Mouse (Mus musculus) bone marrow, adult 2 months (tissue): Measurements from ENCODE around the gene Cacna1g. TPM values are rescaled to one million over a fixed set of nuclear protein-coding genes. Genes with fewer than 3 reads are reported as not detected.
A peak's percentile ranks its signal among the peaks of the same experiment; 100 is the strongest.

Experiments used
- H3K27ac ChIP-seq: fragments of 200-500 bp; 2 replicates; pipeline ENCODE4 v1.5.1; 2012; ENCODE audit warnings: low read depth, mild to moderate bottlenecking, control low read depth, inconsistent platforms, low read length; ENCODE audit not compliant: control insufficient read depth, poor library complexity, insufficient read depth
- H3K4me1 ChIP-seq: fragments of 200-500 bp; 2 replicates; pipeline ENCODE4 v1.6.1; 2011; ENCODE audit warnings: low read length; ENCODE audit not compliant: control insufficient read depth, insufficient read depth
- H3K4me3 ChIP-seq: fragments of 200-500 bp; replicated peaks from 2 replicates; pipeline ENCODE3; 2011; ENCODE audit warnings: mild to moderate bottlenecking, low read depth, low read length, control low read depth; ENCODE audit not compliant: control insufficient read depth
- CTCF ChIP-seq: fragments of 200-500 bp; IDR thresholded peaks from 2 replicates; pipeline ENCODE4 v1.5.1; 2011; ENCODE audit warnings: low read length, control low read depth; ENCODE audit not compliant: control insufficient read depth, insufficient read depth
- POLR2A ChIP-seq: fragments of 200-500 bp; IDR thresholded peaks from 2 replicates; pipeline ENCODE4 v1.6.1; 2011; ENCODE audit warnings: low read depth, mild to moderate bottlenecking, control low read depth, low read length, borderline replicate concordance; ENCODE audit not compliant: control insufficient read depth
- WGBS: fragments of 180-500 bp; shearing (Covaris S2); methylation state at CpG from one replicate; pipeline ENCODE4 v1.1.7; 2018; 5-methylcytosine and 5-hydroxymethylcytosine counted together
- polyA plus RNA-seq: library from polyadenylated mRNA; stranded (reverse); fragments of >200 nt; gene quantifications from 2 replicates; pipeline ENCODE4 v1.2.4, GENCODE M21; 2011; ENCODE audit warnings: low replicate concordance; ENCODE audit not compliant: missing spikeins, insufficient read depth, insufficient read length

Gene Cacna1g
- polyA plus RNA-seq, 1 experiment, result 26.8 TPM

- H3K4me3 ChIP-seq, result no peak overlapping the region
- TF ChIP-seq CTCF (peak; percentile 0; the same call in 1 of the 2 replicates), POLR2A (no peak)
- 2% methylated on average over 12 of the region's 12 CpGs for WGBS
- H3K4me1 ChIP-seq, result peaks cover 1% of the 10 kb centered on the region; the same call in 1 of the 2 replicates
- peak overlapping the region; percentile 69 for H3K27ac ChIP-seq
Observed at GRCm38 (mm10) chr11:94385977-94386771, 87.8 kb downstream of the Cacna1g start.

- H3K4me3 ChIP-seq, result no peak overlapping the region
- WGBS, result 29% methylated on average over 8 of the region's 8 CpGs
- no peak for TF ChIP-seq CTCF
- TF ChIP-seq POLR2A, result no peak
- no peaks in the 10 kb centered on the region; the same call in 1 of the 2 replicates for H3K4me1 ChIP-seq
- no peak overlapping the region for H3K27ac ChIP-seq
Observed at GRCm38 (mm10) chr11:94379736-94380135, 94.3 kb downstream of the Cacna1g start.

GRCm38 (mm10) chr11:94379061-94379460, 94.9 kb downstream of the Cacna1g start:
- TF ChIP-seq CTCF (no peak), POLR2A (no peak)
- H3K27ac ChIP-seq, result no peak overlapping the region
- H3K4me3 ChIP-seq, result no peak overlapping the region
- H3K4me1 ChIP-seq, result no peaks in the 10 kb centered on the region; the same call in 1 of the 2 replicates
- WGBS, result 41% methylated on average over 2 of the region's 2 CpGs

- Histone ChIP-seq H3K4me1 (peaks cover 12% of the 10 kb centered on the region), H3K27ac (no peak overlapping the region), H3K4me3 (no peak overlapping the region)
- TF ChIP-seq POLR2A (no peak), CTCF (no peak)
- 76% methylated on average over 13 of the region's 13 CpGs for WGBS
Observed at GRCm38 (mm10) chr11:94374276-94374948, 99.6 kb downstream of the Cacna1g start.

- no peak for TF ChIP-seq POLR2A
- no peak for TF ChIP-seq CTCF
- Histone ChIP-seq H3K4me1 (peaks cover 12% of the 10 kb centered on the region), H3K27ac (peak overlapping the region; percentile 69), H3K4me3 (no peak overlapping the region)
- 3% methylated on average over 5 of the region's 5 CpGs for whole genome bisulfite sequencing
Observed at GRCm38 (mm10) chr11:94370809-94371208, 103.2 kb downstream of the Cacna1g start.

GRCm38 (mm10) chr11:94369981-94370380, 104.0 kb downstream of the Cacna1g start:
- H3K4me1 ChIP-seq, result peaks cover 12% of the 10 kb centered on the region
- 42% methylated on average over 6 of the region's 6 CpGs for WGBS
- peak overlapping the region; percentile 69; the same call in 1 of the 2 replicates for H3K27ac ChIP-seq
- TF ChIP-seq CTCF, result no peak
- TF ChIP-seq POLR2A, result no peak
- no peak overlapping the region for H3K4me3 ChIP-seq

- 79% methylated on average over 3 of the region's 3 CpGs for WGBS
- H3K4me1 ChIP-seq, result peaks cover 6% of the 10 kb centered on the region
Observed at GRCm38 (mm10) chr11:94365340-94365739, 108.7 kb downstream of the Cacna1g start.

GRCm38 (mm10) chr11:94363690-94364089, 110.3 kb downstream of the Cacna1g start:
- WGBS, result 71% methylated on average over 7 of the region's 7 CpGs
- H3K27ac ChIP-seq, result no peak overlapping the region
- H3K4me3 ChIP-seq, result no peak overlapping the region
- TF ChIP-seq POLR2A (no peak), CTCF (no peak)
- H3K4me1 ChIP-seq, result no peaks in the 10 kb centered on the region

More at GRCm38 (mm10) chr11:94365340-94365739, 108.7 kb downstream of the Cacna1g start:
- Histone ChIP-seq H3K4me3 (no peak overlapping the region), H3K27ac (no peak overlapping the region)
- TF ChIP-seq CTCF (no peak), POLR2A (no peak)

GRCm38 (mm10) chr11:94362101-94362500, 111.9 kb downstream of the Cacna1g start:
- no peak for TF ChIP-seq CTCF
- no peak for TF ChIP-seq POLR2A
- H3K27ac ChIP-seq, result no peak overlapping the region
- no peaks in the 10 kb centered on the region for H3K4me1 ChIP-seq
- WGBS, result 74% methylated on average over 5 of the region's 5 CpGs
- no peak overlapping the region for H3K4me3 ChIP-seq
